Mouse (Mus musculus) megakaryocyte, embryonic 14.5 days (primary cell): ENCODE data around the gene Tmem222. TPM values are rescaled to one million over a fixed set of nuclear protein-coding genes. Genes with fewer than 3 reads are reported as not detected.

Experiments used
- H3K27me3 ChIP-seq: replicated peaks from 2 replicates; pipeline ENCODE3; 2012; ENCODE audit warnings: inconsistent platforms
- H3K36me3 ChIP-seq: replicated peaks from 2 replicates; pipeline ENCODE3; 2012; ENCODE audit warnings: low read length, inconsistent platforms, mixed read lengths
- H3K4me1 ChIP-seq: 2 replicates; pipeline ENCODE4 v1.6.1; 2012; ENCODE audit warnings: inconsistent platforms
- H3K4me3 ChIP-seq: replicated peaks from 2 replicates; pipeline ENCODE3; 2012; ENCODE audit warnings: moderate library complexity, mild to moderate bottlenecking, inconsistent platforms
- H3K9me3 ChIP-seq: 2 replicates; pipeline ENCODE4 v1.6.1; 2012; ENCODE audit warnings: inconsistent platforms
- FLI1 ChIP-seq: IDR thresholded peaks from 2 replicates; pipeline ENCODE4 v1.6.1; 2012; ENCODE audit warnings: low read length, inconsistent platforms, mixed read lengths
- GATA1 ChIP-seq: IDR thresholded peaks from 3 replicates; pipeline ENCODE4 v1.6.1; 2012; ENCODE audit warnings: mixed read lengths, low read length, inconsistent platforms, borderline replicate concordance
- polyA plus RNA-seq: library from polyadenylated mRNA; stranded (reverse); fragments of >175 nt; gene quantifications from 2 replicates; pipeline ENCODE4 v1.2.3, GENCODE M21; 2012; ENCODE audit warnings: low replicate concordance; ENCODE audit not compliant: insufficient read depth

The Tmem222 gene
- polyA plus RNA-seq, 1 experiment = 12.2 TPM

DNA sequence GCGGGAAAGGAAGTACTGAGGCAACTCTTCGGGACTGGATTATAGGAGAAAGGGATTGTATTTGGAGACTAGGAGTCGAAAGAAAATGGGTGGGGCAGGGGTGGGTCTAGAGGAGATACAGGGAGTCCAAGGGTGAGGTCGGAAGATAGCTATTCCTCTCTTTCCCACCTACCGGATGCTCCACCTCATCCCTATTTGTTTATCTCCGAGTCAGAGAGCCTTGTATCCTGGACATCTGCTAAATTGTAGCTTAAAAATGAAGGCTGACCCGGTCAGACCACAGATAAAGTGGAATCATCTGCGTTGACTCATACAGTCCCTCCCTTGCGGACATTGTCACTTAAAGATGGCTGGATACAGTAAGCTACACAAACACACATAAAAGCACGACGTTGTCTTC is 35.7 kb downstream of the Tmem222 start:
- no peaks in the 10 kb centered on the region for H3K36me3 ChIP-seq
- H3K9me3 ChIP-seq = no peaks in the 10 kb centered on the region
- peaks cover 83% of the 10 kb centered on the region for H3K4me1 ChIP-seq
- TF ChIP-seq FLI1 (no peak), GATA1 (no peak)
- peak overlapping the region; percentile 95 for H3K4me3 ChIP-seq
- peaks cover 58% of the 10 kb centered on the region for H3K27me3 ChIP-seq

- Histone ChIP-seq H3K36me3 (no peaks in the 10 kb centered on the region), H3K4me1 (peaks cover 85% of the 10 kb centered on the region)
- no peak for TF ChIP-seq FLI1
- TF ChIP-seq GATA1 = no peak
Observed at GRCm38 (mm10) chr4:133240934-133241908, 36.4 kb downstream of the Tmem222 start.

DNA sequence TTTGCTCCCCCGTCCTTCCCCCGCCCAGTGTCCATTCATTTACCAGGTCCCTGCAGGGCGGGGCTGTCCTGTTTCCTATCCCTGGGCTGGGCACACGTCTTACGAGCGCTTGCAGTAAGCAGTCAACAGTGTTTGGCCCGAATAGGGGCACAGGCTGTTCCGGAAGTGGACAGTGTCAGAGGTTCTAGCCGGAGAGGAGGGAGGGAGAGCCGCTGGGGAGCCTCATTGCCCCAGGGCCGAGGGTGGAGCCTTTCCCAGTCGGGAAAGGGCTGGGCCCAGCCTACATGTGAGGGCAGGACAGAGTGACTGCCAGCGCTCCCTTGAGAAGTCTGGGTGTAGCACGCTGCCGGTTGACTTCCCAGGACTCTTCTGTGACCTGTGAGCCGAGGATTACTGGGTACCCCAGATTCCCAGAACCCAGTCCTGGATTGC is 37.1 kb downstream of the Tmem222 start, which contains the start of gene Map3k6:
Map3k6 (plus strand) TSS at position 329 of the 432 bp plus-strand sequence.
- Histone ChIP-seq H3K27me3 (peaks cover 54% of the 10 kb centered on the region), H3K36me3 (no peaks in the 10 kb centered on the region), H3K4me3 (peak within 1 kb of the TSS; percentile 95), H3K9me3 (no peaks in the 10 kb centered on the region), H3K4me1 (peaks cover 78% of the 10 kb centered on the region)
- no peak for TF ChIP-seq GATA1
- no peak for TF ChIP-seq FLI1

More at GRCm38 (mm10) chr4:133240934-133241908, 36.4 kb downstream of the Tmem222 start:
- H3K9me3 ChIP-seq = no peaks in the 10 kb centered on the region
- H3K27me3 ChIP-seq = peaks cover 56% of the 10 kb centered on the region
- H3K4me3 ChIP-seq = peak overlapping the region; percentile 95

DNA sequence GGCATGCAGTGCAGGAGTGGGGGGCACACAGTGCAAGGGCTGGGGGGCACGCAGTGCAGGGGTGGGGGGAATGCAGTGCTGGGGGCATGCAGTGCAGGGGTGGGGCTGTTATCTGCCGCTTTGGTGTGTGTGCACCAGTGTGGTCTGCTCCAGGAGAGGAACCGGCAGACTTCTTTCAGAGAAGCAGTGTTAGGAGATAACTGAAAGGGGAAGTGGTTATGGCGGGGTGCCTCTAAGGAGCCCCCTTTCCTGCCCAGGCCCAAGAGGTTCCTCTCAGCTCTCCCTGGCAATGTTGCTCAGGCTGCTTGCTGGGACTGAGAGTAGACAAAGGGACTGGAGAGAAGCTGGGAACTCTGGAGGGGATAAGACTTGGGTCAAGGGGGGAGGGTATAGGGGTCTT is 39.7 kb downstream of the Tmem222 start:
- Histone ChIP-seq H3K9me3 (no peaks in the 10 kb centered on the region), H3K36me3 (no peaks in the 10 kb centered on the region), H3K27me3 (peaks cover 48% of the 10 kb centered on the region), H3K4me3 (no peak overlapping the region), H3K4me1 (peaks cover 56% of the 10 kb centered on the region)
- TF ChIP-seq GATA1 (no peak), FLI1 (no peak)

GRCm38 (mm10) chr4:133235415-133235814 is 42.2 kb downstream of the Tmem222 start:
- Histone ChIP-seq H3K27me3 (peaks cover 55% of the 10 kb centered on the region), H3K4me1 (peaks cover 32% of the 10 kb centered on the region), H3K36me3 (no peaks in the 10 kb centered on the region), H3K4me3 (no peak overlapping the region), H3K9me3 (peaks cover 8% of the 10 kb centered on the region; the same call in 1 of the 2 replicates)
- TF ChIP-seq GATA1 = no peak
- TF ChIP-seq FLI1 = no peak

DNA sequence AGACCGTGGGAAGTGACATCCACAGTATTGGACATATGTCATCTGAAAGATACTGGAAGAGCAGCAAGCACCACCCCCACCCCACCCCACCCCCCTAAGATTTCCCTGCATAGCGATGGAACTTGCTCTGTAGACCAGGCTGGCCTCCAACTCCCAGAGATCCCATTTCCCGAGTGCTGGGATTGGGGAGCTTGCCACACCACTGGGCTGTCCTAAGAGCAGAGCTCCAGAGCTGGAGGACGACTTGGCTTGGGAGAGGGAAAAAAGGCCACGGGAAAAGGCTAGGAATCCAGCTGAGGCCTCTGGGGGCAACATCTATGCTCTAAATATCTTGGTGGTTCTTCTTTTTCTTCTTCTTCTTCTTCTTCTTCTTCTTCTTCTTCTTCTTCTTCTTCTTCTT is 42.8 kb downstream of the Tmem222 start:
- H3K4me1 ChIP-seq = peaks cover 30% of the 10 kb centered on the region
- H3K36me3 ChIP-seq = no peaks in the 10 kb centered on the region
- H3K27me3 ChIP-seq = peaks cover 56% of the 10 kb centered on the region
- no peak overlapping the region for H3K4me3 ChIP-seq
- TF ChIP-seq GATA1 (no peak), FLI1 (no peak)
- H3K9me3 ChIP-seq = peaks cover 8% of the 10 kb centered on the region; the same call in 1 of the 2 replicates

DNA sequence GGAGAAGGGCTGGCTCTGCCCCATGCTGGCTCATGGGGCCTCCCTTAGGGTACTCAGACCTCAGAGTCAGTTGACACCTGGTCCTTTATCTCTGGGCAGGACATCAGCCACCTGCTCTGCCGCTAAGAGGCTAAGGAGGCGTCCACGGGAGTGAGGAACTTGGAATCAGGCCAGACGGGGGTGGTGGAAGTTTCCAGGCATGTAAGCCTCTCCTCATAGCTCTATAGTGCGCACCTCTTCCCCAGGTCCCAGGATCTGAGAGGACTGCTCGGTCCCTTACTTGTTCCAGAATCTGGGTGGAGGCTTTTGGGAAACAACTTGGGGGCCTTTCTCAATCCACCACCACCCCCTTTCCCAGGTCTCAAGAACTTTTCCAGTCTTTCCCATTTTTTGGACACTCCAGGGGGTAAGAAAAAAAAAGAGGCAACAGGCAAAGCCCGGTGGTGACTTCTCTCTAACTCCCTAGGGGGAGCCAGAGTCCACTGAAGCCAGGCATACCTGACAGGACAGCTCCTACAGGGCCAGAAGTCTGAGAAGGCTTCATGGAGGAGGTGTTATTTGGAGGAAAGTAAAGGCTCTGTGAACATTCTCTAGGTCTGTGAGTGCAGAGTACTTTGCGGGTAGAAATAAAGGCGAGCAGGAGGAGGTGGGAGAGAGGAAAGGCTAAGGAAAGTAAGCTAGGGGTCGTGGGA is 44.2 kb downstream of the Tmem222 start:
- peaks cover 22% of the 10 kb centered on the region for H3K4me1 ChIP-seq
- H3K36me3 ChIP-seq = no peaks in the 10 kb centered on the region
- H3K4me3 ChIP-seq = no peak overlapping the region
- TF ChIP-seq FLI1 (no peak), GATA1 (no peak)
- peaks cover 12% of the 10 kb centered on the region; the same call in 1 of the 2 replicates for H3K9me3 ChIP-seq
- peaks cover 62% of the 10 kb centered on the region for H3K27me3 ChIP-seq

DNA sequence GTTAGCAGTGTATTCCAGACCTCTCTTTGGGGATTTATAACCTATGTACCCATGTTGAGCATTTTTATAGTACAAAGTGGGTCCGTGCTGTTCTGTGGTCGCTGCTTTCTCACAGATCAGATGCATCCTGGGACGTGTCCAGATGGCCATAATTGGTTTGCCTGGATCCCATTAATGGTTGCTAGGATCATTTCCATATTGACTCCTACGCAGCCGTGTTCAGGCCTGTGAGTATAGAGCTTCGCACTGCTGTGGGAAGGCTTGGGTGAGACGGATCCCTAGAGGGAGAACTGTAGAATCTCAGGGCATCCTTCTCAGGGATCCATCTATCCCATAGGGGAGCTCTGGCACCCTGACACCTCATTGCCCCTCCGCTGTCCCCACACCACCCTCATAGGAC is 48.0 kb downstream of the Tmem222 start:
- TF ChIP-seq FLI1 = no peak
- Histone ChIP-seq H3K9me3 (peaks cover 12% of the 10 kb centered on the region; the same call in 1 of the 2 replicates), H3K36me3 (no peaks in the 10 kb centered on the region), H3K4me3 (no peak overlapping the region), H3K4me1 (peaks cover 13% of the 10 kb centered on the region; the same call in 1 of the 2 replicates), H3K27me3 (peaks cover 63% of the 10 kb centered on the region)

DNA sequence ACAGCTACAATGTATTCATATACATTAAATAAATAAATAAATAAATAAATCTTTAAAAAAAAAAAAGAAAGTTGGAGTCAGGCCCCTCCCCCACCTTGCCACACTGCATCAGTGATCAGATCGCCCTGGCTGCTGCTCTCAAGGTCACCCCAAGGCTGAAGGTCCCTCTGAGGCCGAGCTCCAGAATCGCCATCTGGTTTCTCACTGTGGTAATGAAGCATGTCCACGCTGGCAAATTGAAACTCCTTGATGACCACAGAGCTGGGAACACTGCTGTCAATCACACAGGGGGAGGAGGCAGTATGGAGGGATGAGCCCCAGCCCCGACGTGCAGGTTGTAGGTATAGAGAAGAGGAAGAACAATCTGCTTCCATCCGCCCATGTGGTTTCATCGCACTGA is 50.0 kb downstream of the Tmem222 start:
- Histone ChIP-seq H3K4me1 (peaks cover 14% of the 10 kb centered on the region), H3K27me3 (peaks cover 73% of the 10 kb centered on the region), H3K36me3 (no peaks in the 10 kb centered on the region), H3K9me3 (peaks cover 12% of the 10 kb centered on the region; the same call in 1 of the 2 replicates), H3K4me3 (peak overlapping the region; percentile 18)
- TF ChIP-seq FLI1 = no peak
- TF ChIP-seq GATA1 = no peak

- TF ChIP-seq GATA1 (no peak), FLI1 (no peak)
- Histone ChIP-seq H3K4me1 (peaks cover 15% of the 10 kb centered on the region), H3K4me3 (no peak overlapping the region), H3K27me3 (peaks cover 74% of the 10 kb centered on the region), H3K9me3 (peaks cover 5% of the 10 kb centered on the region; the same call in 1 of the 2 replicates), H3K36me3 (no peaks in the 10 kb centered on the region)
Observed at GRCm38 (mm10) chr4:133226073-133226472, 51.5 kb downstream of the Tmem222 start.
